In genomic region chr3:95903753-95904502, GRCm38 (mm10) we compare ENCODE assay signal across 8 mouse cellular contexts. TPM values are rescaled to one million over a fixed set of nuclear protein-coding genes. Genes with fewer than 3 reads are reported as not detected.
DNase-seq lines count a peak whose midpoint lies in the region; ATAC-seq and TF ChIP-seq lines count a peak whose summit lies in the region.

No protein-coding gene starts in this region.

- WGBS in lung, embryonic 14.5 days: 7% methylated on average over 15 of the region's 15 CpGs
- 1% methylated on average over 15 of the region's 15 CpGs for WGBS in hindbrain, embryonic 10.5 days
- 1% methylated on average over 15 of the region's 15 CpGs for WGBS in limb, embryonic 13.5 days

- peak overlapping the region; percentile 81 for H3K4me2 ChIP-seq in lung, embryonic 14.5 days
- H3K4me2 ChIP-seq in limb, embryonic 13.5 days (replicated peaks): peak overlapping the region; percentile 93

- DNase-seq in lung, embryonic 14.5 days: no peak
- DNase-seq in lung, adult 18-20 months: no peak
- peak; percentile 64 for DNase-seq in hindbrain, embryonic 10.5 days (ENCODE audit: low spot score)
- peak; percentile 47 for DNase-seq in retina, embryonic 14.5 days (ENCODE audit: low spot score)
- DNase-seq in natural killer cell, adult 2 months (ENCODE audit: low spot score in 2 of 2): no peak

- peak overlapping the region; percentile 34 for H3K4me3 ChIP-seq in lung, embryonic 14.5 days (ENCODE audit: low read depth, low read length)
- H3K4me3 ChIP-seq in hindbrain, embryonic 10.5 days: peak overlapping the region; percentile 57
- H3K4me3 ChIP-seq in limb, embryonic 13.5 days: peak overlapping the region; percentile 47

- H3K27ac ChIP-seq in lung, embryonic 14.5 days (ENCODE audit: low read depth): no peak overlapping the region; the same call in 1 of the 2 replicates
- peak overlapping the region; percentile 92 for H3K27ac ChIP-seq in hindbrain, embryonic 10.5 days
- peak overlapping the region; percentile 72 for H3K27ac ChIP-seq in limb, embryonic 13.5 days

- peak overlapping the region; percentile 35; the same call in 1 of the 2 replicates for H3K9ac ChIP-seq in lung, embryonic 14.5 days
- H3K9ac ChIP-seq in limb, embryonic 13.5 days: peak overlapping the region; percentile 73

- no peaks in the 10 kb centered on the region for H3K27me3 ChIP-seq in lung, embryonic 14.5 days (ENCODE audit: insufficient read depth, low read length)
- peaks cover 11% of the 10 kb centered on the region; the same call in 1 of the 2 replicates for H3K27me3 ChIP-seq in hindbrain, embryonic 10.5 days (ENCODE audit: insufficient read depth, poor library complexity, severe bottlenecking)
- H3K27me3 ChIP-seq in limb, embryonic 13.5 days: no peaks in the 10 kb centered on the region

- no peaks in the 10 kb centered on the region for H3K9me3 ChIP-seq in lung, embryonic 14.5 days (ENCODE audit: low read depth, low read length)
- no peaks in the 10 kb centered on the region for H3K9me3 ChIP-seq in hindbrain, embryonic 10.5 days
- H3K9me3 ChIP-seq in limb, embryonic 13.5 days: no peaks in the 10 kb centered on the region

- peaks cover 11% of the 10 kb centered on the region for H3K4me1 ChIP-seq in lung, embryonic 14.5 days (ENCODE audit: insufficient read depth)
- peaks cover 69% of the 10 kb centered on the region for H3K4me1 ChIP-seq in hindbrain, embryonic 10.5 days (replicated peaks)
- peaks cover 55% of the 10 kb centered on the region for H3K4me1 ChIP-seq in limb, embryonic 13.5 days

- H3K36me3 ChIP-seq in lung, embryonic 14.5 days (ENCODE audit: insufficient read depth): no peaks in the 10 kb centered on the region
- H3K36me3 ChIP-seq in hindbrain, embryonic 10.5 days: peaks cover 19% of the 10 kb centered on the region
- H3K36me3 ChIP-seq in limb, embryonic 13.5 days: peaks cover 5% of the 10 kb centered on the region; the same call in 1 of the 2 replicates

- ATAC-seq in lung, embryonic 14.5 days (ENCODE audit: insufficient read depth): 0 out of 2 replicates have a peak, but pooled peaks have one; percentile 25
- ATAC-seq in limb, embryonic 13.5 days (ENCODE audit: low FRiP score, low read depth): peak; percentile 34; the same call in 1 of the 2 replicates
- ATAC-seq in cerebellum, adult (ENCODE audit: insufficient number of reproducible peaks, low FRiP score, low TSS enrichment): no peak
- no peak for ATAC-seq in monocyte, adult 5-6 weeks (replicated peaks; ENCODE audit: insufficient number of reproducible peaks, low FRiP score, low TSS enrichment, poor library complexity, severe bottlenecking)

- TF ChIP-seq CTCF in lung, embryonic 14.5 days (IDR thresholded peaks at IDR 0.05; ENCODE audit: low read depth): no peak

RNA-seq across cellular contexts. Expression of gene Car14, which starts 0.6 kb away (rescaled TPM):
- polyA plus RNA-seq in lung, embryonic 14.5 days (2014; fragmentation: Nextera tagmentation; extraction: Ambion mirVana): 10.4 and 12.5 TPM in 2 replicates
- polyA plus RNA-seq in hindbrain, embryonic 10.5 days (2016; fragmentation: Nextera tagmentation; extraction: Ambion mirVana): 50.1 and 69.4 TPM in 2 replicates
- polyA plus RNA-seq in limb, embryonic 13.5 days (2015; fragmentation: Nextera tagmentation; extraction: Ambion mirVana): 36.8 and 37.0 TPM in 2 replicates
- total RNA-seq in monocyte, adult 5-6 weeks (2017): not detected in 3 replicates

RNA-seq across cellular contexts. Expression of gene Aph1a, which starts 10.2 kb away (rescaled TPM):
- polyA plus RNA-seq in lung, embryonic 14.5 days (2014; fragmentation: Nextera tagmentation; extraction: Ambion mirVana): 44.5 and 47.9 TPM in 2 replicates
- 33.9 and 35.8 TPM in 2 replicates for polyA plus RNA-seq in hindbrain, embryonic 10.5 days (2016; fragmentation: Nextera tagmentation; extraction: Ambion mirVana)
- polyA plus RNA-seq in limb, embryonic 13.5 days (2015; fragmentation: Nextera tagmentation; extraction: Ambion mirVana): 30.2 and 30.9 TPM in 2 replicates
- 27.5 to 35.0 TPM (median 32.8 TPM) in 3 replicates for total RNA-seq in monocyte, adult 5-6 weeks (2017)

RNA-seq across cellular contexts. Expression of gene BC028528, which starts 12.1 kb away (rescaled TPM):
- 51.4 and 55.4 TPM in 2 replicates for polyA plus RNA-seq in lung, embryonic 14.5 days (2014; fragmentation: Nextera tagmentation; extraction: Ambion mirVana)
- 12.3 and 12.7 TPM in 2 replicates for polyA plus RNA-seq in hindbrain, embryonic 10.5 days (2016; fragmentation: Nextera tagmentation; extraction: Ambion mirVana)
- polyA plus RNA-seq in limb, embryonic 13.5 days (2015; fragmentation: Nextera tagmentation; extraction: Ambion mirVana): 14.5 and 16.1 TPM in 2 replicates
- 148 to 259 TPM (median 230 TPM) in 3 replicates for total RNA-seq in monocyte, adult 5-6 weeks (2017)

RNA-seq across cellular contexts. Expression of gene Ciart, which starts 21.9 kb away (rescaled TPM):
- polyA plus RNA-seq in lung, embryonic 14.5 days (2014; fragmentation: Nextera tagmentation; extraction: Ambion mirVana): 5.3 and 6.4 TPM in 2 replicates
- polyA plus RNA-seq in hindbrain, embryonic 10.5 days (2016; fragmentation: Nextera tagmentation; extraction: Ambion mirVana): 9.5 and 13.6 TPM in 2 replicates
- polyA plus RNA-seq in limb, embryonic 13.5 days (2015; fragmentation: Nextera tagmentation; extraction: Ambion mirVana): 9.7 and 10.2 TPM in 2 replicates
- total RNA-seq in monocyte, adult 5-6 weeks (2017): 6.4 to 16.6 TPM (median 10.2 TPM) in 3 replicates

RNA-seq across cellular contexts. Expression of gene Anp32e, which starts 25.1 kb away (rescaled TPM):
- 80.5 and 84.0 TPM in 2 replicates for polyA plus RNA-seq in lung, embryonic 14.5 days (2014; fragmentation: Nextera tagmentation; extraction: Ambion mirVana)
- polyA plus RNA-seq in hindbrain, embryonic 10.5 days (2016; fragmentation: Nextera tagmentation; extraction: Ambion mirVana): 266 and 352 TPM in 2 replicates
- 231 and 249 TPM in 2 replicates for polyA plus RNA-seq in limb, embryonic 13.5 days (2015; fragmentation: Nextera tagmentation; extraction: Ambion mirVana)
- 108 to 150 TPM (median 134 TPM) in 3 replicates for total RNA-seq in monocyte, adult 5-6 weeks (2017)

Comparison
In these comparisons a context has a peak if more than half of its experiments do, and no peak if none do; other contexts are left out.
1. ATAC-seq: peak in lung, embryonic 14.5 days (single experiment) and limb, embryonic 13.5 days (single experiment); none in cerebellum, adult (single experiment) and monocyte, adult 5-6 weeks (single experiment).
2. DNase-seq: peak in hindbrain, embryonic 10.5 days (single experiment) and retina, embryonic 14.5 days (single experiment); none in lung, embryonic 14.5 days (single experiment), lung, adult 18-20 months (0 of 2) and natural killer cell, adult 2 months (0 of 2).
3. Peak in every context shown above with its lines, with median percentiles within 50 percentile points of each other: H3K4me3 ChIP-seq.